Mouse (Mus musculus): ENCODE measurements around the gene Ptpra. TPM values are rescaled to one million over a fixed set of nuclear protein-coding genes. Genes with fewer than 3 reads are reported as not detected.

Ptpra gene
- total and polyA plus RNA-seq, 3 experiments = 38.5 to 73.3 (median 40.4) TPM

DNA sequence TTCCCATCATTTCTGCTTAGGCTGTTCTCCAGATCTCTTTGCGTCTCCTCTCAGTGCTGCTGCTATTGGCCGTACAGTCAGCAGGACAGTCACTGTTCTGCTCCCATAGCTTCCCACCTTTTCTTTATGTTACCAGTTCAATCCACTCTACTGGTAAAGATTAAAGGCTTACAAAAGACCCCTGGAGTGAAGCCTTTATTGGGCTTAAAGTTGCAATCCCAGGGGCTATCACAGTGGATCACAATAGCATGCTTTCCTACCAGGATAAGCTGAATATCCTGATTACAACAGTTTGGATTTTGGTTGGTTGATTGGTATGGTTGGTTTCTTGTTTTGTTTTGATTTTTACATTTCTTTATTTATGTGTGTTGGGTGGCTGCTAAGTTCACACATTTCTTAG lies 37.9 kb downstream of the Ptpra start:
- TF ChIP-seq PAX5 (IDR thresholded peaks at IDR 0.05; ENCODE audit: low read length) = no peak
- no peak for TF ChIP-seq NELFE (IDR thresholded peaks at IDR 0.05; ENCODE audit: low read depth, low read length)
- no peak for TF ChIP-seq TBP (conservative IDR thresholded peaks at IDR 0.05; ENCODE audit: low read depth, low read length)
- no peak for TF ChIP-seq ETS1 (conservative IDR thresholded peaks at IDR 0.05; ENCODE audit: low read depth, low read length)
- TF ChIP-seq ELF1 (IDR thresholded peaks at IDR 0.05; ENCODE audit: low read depth, low read length) = no peak
- TF ChIP-seq JUND (conservative IDR thresholded peaks at IDR 0.05; ENCODE audit: low read depth, low read length) = no peak
- TF ChIP-seq USF1 (IDR thresholded peaks at IDR 0.05; ENCODE audit: low read depth, low read length) = no peak
- TF ChIP-seq MAX (IDR thresholded peaks at IDR 0.05; ENCODE audit: low read length) = no peak
- no peak for TF ChIP-seq MXI1 (IDR thresholded peaks at IDR 0.05; ENCODE audit: low read depth, low read length)
- TF ChIP-seq POLR2A (IDR thresholded peaks at IDR 0.05; ENCODE audit: low read depth, low read length) = no peak
- no peak for TF ChIP-seq RCOR1 (conservative IDR thresholded peaks at IDR 0.05; ENCODE audit: low read depth, low read length)
- TF ChIP-seq ZNF384 (IDR thresholded peaks at IDR 0.05; ENCODE audit: low read depth, low read length) = no peak
- TF ChIP-seq IRF4 (IDR thresholded peaks at IDR 0.05; ENCODE audit: low read depth, low read length) = no peak
- TF ChIP-seq USF2 (conservative IDR thresholded peaks at IDR 0.05; ENCODE audit: low read depth, low read length) = no peak
- no peak for TF ChIP-seq MAZ (IDR thresholded peaks at IDR 0.05; ENCODE audit: low read depth, low read length)
- in situ Hi-C loops (cut with MboI; ENCODE audit: low pct_ligation_motif_present, low pct_unique_long_range_greater_than_20kb, low sequenced_read_pairs) = no loop called here
- no peak overlapping the region for H3K4me3 ChIP-seq (replicated peaks in 1 of 3; ENCODE audit: low read depth in 2 of 3, low read length in 2 of 3, poor library complexity in 1 of 3)
- dilution Hi-C loops (cut with MboI; ENCODE audit: extremely low pct_ligation_motif_present, extremely low pct_unique_long_range_greater_than_20kb, low sequenced_read_pairs) = no loop called here
- no peak overlapping the region for H3K9ac ChIP-seq (ENCODE audit: insufficient read depth, low read depth)
- H3K27ac ChIP-seq (ENCODE audit: insufficient read depth, low read depth) = no peak overlapping the region
- H3K27me3 ChIP-seq (replicated peaks) = no peaks in the 10 kb centered on the region
- peaks cover 0 to 18% of the 10 kb centered on the region in 2 experiments for H3K36me3 ChIP-seq (replicated peaks in 1 of 2; ENCODE audit: control insufficient read depth in 1 of 2, insufficient read depth in 1 of 2, low read length in 1 of 2)
- H3K4me1 ChIP-seq (ENCODE audit: control insufficient read depth in 1 of 2, insufficient read depth in 2 of 2) = peaks cover 0 to 25% of the 10 kb centered on the region in 2 experiments; a peak in 2 of 4 replicates
- DNase-seq (ENCODE audit: extremely low read depth) = no peak
- H3K79me2 ChIP-seq (replicated peaks; ENCODE audit: control insufficient read depth, extremely low read depth, insufficient read depth, poor library complexity, severe bottlenecking) = no peaks in the 10 kb centered on the region; the same call in 1 of the 2 replicates
- H3K9me3 ChIP-seq (replicated peaks; ENCODE audit: low read length) = peaks cover 11% of the 10 kb centered on the region
- H3K4me2 ChIP-seq (ENCODE audit: insufficient read depth, low read depth, poor library complexity, severe bottlenecking) = no peak overlapping the region

GRCm38 (mm10) chr2:130488600-130488999 lies 38.5 kb downstream of the Ptpra start:
- Histone ChIP-seq H3K9me3 (replicated peaks; ENCODE audit: low read length) (peaks cover 12% of the 10 kb centered on the region), H3K4me1 (ENCODE audit: control insufficient read depth in 1 of 2, insufficient read depth in 2 of 2) (peaks cover 0 to 23% of the 10 kb centered on the region in 2 experiments; a peak in 2 of 4 replicates), H3K27ac (ENCODE audit: insufficient read depth, low read depth) (no peak overlapping the region), H3K27me3 (replicated peaks) (no peaks in the 10 kb centered on the region), H3K4me3 (replicated peaks in 1 of 3; ENCODE audit: low read depth in 2 of 3, low read length in 2 of 3, poor library complexity in 1 of 3) (no peak overlapping the region), H3K4me2 (ENCODE audit: insufficient read depth, low read depth, poor library complexity, severe bottlenecking) (no peak overlapping the region), H3K36me3 (replicated peaks in 1 of 2; ENCODE audit: control insufficient read depth in 1 of 2, insufficient read depth in 1 of 2, low read length in 1 of 2) (peaks cover 0 to 20% of the 10 kb centered on the region in 2 experiments), H3K9ac (ENCODE audit: insufficient read depth, low read depth) (no peak overlapping the region), H3K79me2 (replicated peaks; ENCODE audit: control insufficient read depth, extremely low read depth, insufficient read depth, poor library complexity, severe bottlenecking) (no peaks in the 10 kb centered on the region; the same call in 1 of the 2 replicates)
- TF ChIP-seq TCF12 (IDR thresholded peaks at IDR 0.05; ENCODE audit: low read depth, low read length) (no peak), JUN (IDR thresholded peaks at IDR 0.05; ENCODE audit: insufficient read depth, low read depth, low read length) (no peak), NRF1 (IDR thresholded peaks at IDR 0.05; ENCODE audit: low read depth, low read length) (no peak), NELFE (IDR thresholded peaks at IDR 0.05; ENCODE audit: low read depth, low read length) (no peak), UBTF (IDR thresholded peaks at IDR 0.05; ENCODE audit: low read depth, low read length) (no peak), MXI1 (IDR thresholded peaks at IDR 0.05; ENCODE audit: low read depth, low read length) (no peak), CHD2 (IDR thresholded peaks at IDR 0.05; ENCODE audit: low read length) (no peak), ZNF384 (IDR thresholded peaks at IDR 0.05; ENCODE audit: low read depth, low read length) (no peak), ELF1 (IDR thresholded peaks at IDR 0.05; ENCODE audit: low read depth, low read length) (no peak)
- no peak for DNase-seq (ENCODE audit: extremely low read depth)
- in situ Hi-C loops (cut with MboI; ENCODE audit: low pct_ligation_motif_present, low pct_unique_long_range_greater_than_20kb, low sequenced_read_pairs) = no loop called here
- dilution Hi-C loops (cut with MboI; ENCODE audit: extremely low pct_ligation_motif_present, extremely low pct_unique_long_range_greater_than_20kb, low sequenced_read_pairs) = no loop called here

Measured in CH12.LX (cell line).